Mouse (Mus musculus): Measurements from ENCODE around the gene Pheta2. TPM values are rescaled to one million over a fixed set of nuclear protein-coding genes. Genes with fewer than 3 reads are reported as not detected.

Gene Pheta2
- polyA plus RNA-seq, 1 experiment from 2014 or later = 43.8 TPM

GRCm38 (mm10) chr15:82372991-82373390, 34.2 kb downstream of the Pheta2 start:
- WGBS (ENCODE audit: insufficient replicate concordance) = 70% methylated on average over 5 of the region's 5 CpGs

GRCm38 (mm10) chr15:82374437-82374836, 35.7 kb downstream of the Pheta2 start:
- Histone ChIP-seq H3K27me3 (0 out of 2 replicates have a peak, but pooled peaks cover 1% of the 10 kb centered on the region), H3K9me3 (replicated peaks) (no peaks in the 10 kb centered on the region), H3K4me2 (no peak overlapping the region), H3K4me1 (replicated peaks) (peaks cover 9% of the 10 kb centered on the region), H3K4me3 (replicated peaks) (no peak overlapping the region), H3K9ac (no peak overlapping the region), H3K36me3 (no peaks in the 10 kb centered on the region), H3K27ac (no peak overlapping the region)
- DNase-seq (no peak), ATAC-seq (ENCODE audit: low read depth) (no peak)
- WGBS (ENCODE audit: insufficient replicate concordance) = 79% methylated on average over 5 of the region's 5 CpGs

More at GRCm38 (mm10) chr15:82372991-82373390, 34.2 kb downstream of the Pheta2 start:
- ATAC-seq (ENCODE audit: low read depth) = no peak
- no peak overlapping the region for H3K4me2 ChIP-seq
- H3K4me3 ChIP-seq (replicated peaks) = no peak overlapping the region
- no peak overlapping the region for H3K27ac ChIP-seq
- H3K27me3 ChIP-seq = no peaks in the 10 kb centered on the region
- H3K9ac ChIP-seq = no peak overlapping the region
- H3K36me3 ChIP-seq = no peaks in the 10 kb centered on the region
- no peak for DNase-seq
- no peaks in the 10 kb centered on the region for H3K9me3 ChIP-seq (replicated peaks)
- peaks cover 7% of the 10 kb centered on the region for H3K4me1 ChIP-seq (replicated peaks)

GRCm38 (mm10) chr15:82375855-82376254, 37.1 kb downstream of the Pheta2 start:
- DNase-seq = no peak
- H3K27me3 ChIP-seq = 0 out of 2 replicates have a peak, but pooled peaks cover 7% of the 10 kb centered on the region

GRCm38 (mm10) chr15:82376393-82377138, 37.8 kb downstream of the Pheta2 start:
- 65% methylated on average over 17 of the region's 17 CpGs for WGBS (ENCODE audit: insufficient replicate concordance)
- Histone ChIP-seq H3K4me1 (replicated peaks) (peaks cover 18% of the 10 kb centered on the region), H3K9ac (no peak overlapping the region; the same call in 1 of the 2 replicates), H3K36me3 (no peaks in the 10 kb centered on the region), H3K4me3 (replicated peaks) (no peak overlapping the region), H3K27me3 (0 out of 2 replicates have a peak, but pooled peaks cover 9% of the 10 kb centered on the region), H3K9me3 (replicated peaks) (no peaks in the 10 kb centered on the region), H3K27ac (no peak overlapping the region), H3K4me2 (no peak overlapping the region)
- DNase-seq = no peak
- ATAC-seq (ENCODE audit: low read depth) = no peak

More at GRCm38 (mm10) chr15:82375855-82376254, 37.1 kb downstream of the Pheta2 start:
- no peaks in the 10 kb centered on the region for H3K36me3 ChIP-seq
- peaks cover 17% of the 10 kb centered on the region for H3K4me1 ChIP-seq (replicated peaks)
- ATAC-seq (ENCODE audit: low read depth) = no peak
- H3K9me3 ChIP-seq (replicated peaks) = no peaks in the 10 kb centered on the region
- H3K9ac ChIP-seq = no peak overlapping the region
- no peak overlapping the region for H3K4me2 ChIP-seq
- H3K4me3 ChIP-seq (replicated peaks) = no peak overlapping the region
- no peak overlapping the region for H3K27ac ChIP-seq
- WGBS (ENCODE audit: insufficient replicate concordance) = 73% methylated on average over 9 of the region's 9 CpGs

- ATAC-seq (ENCODE audit: low read depth) = no peak
- Histone ChIP-seq H3K9ac (peak overlapping the region; percentile 43), H3K4me3 (replicated peaks) (no peak overlapping the region), H3K36me3 (no peaks in the 10 kb centered on the region), H3K27ac (0 out of 2 replicates have a peak overlapping the region, but pooled peaks have one; percentile 34), H3K4me1 (replicated peaks) (peaks cover 18% of the 10 kb centered on the region), H3K4me2 (peak overlapping the region; percentile 70), H3K9me3 (replicated peaks) (no peaks in the 10 kb centered on the region), H3K27me3 (0 out of 2 replicates have a peak, but pooled peaks cover 9% of the 10 kb centered on the region)
- no peak for DNase-seq
- WGBS (ENCODE audit: insufficient replicate concordance) = 57% methylated on average over 5 of the region's 5 CpGs
Measured at GRCm38 (mm10) chr15:82377701-82378100, 39.0 kb downstream of the Pheta2 start.

- H3K27me3 ChIP-seq = 0 out of 2 replicates have a peak, but pooled peaks cover 9% of the 10 kb centered on the region
- 51% methylated on average over 15 of the region's 15 CpGs for WGBS (ENCODE audit: insufficient replicate concordance)
- H3K4me2 ChIP-seq = peak overlapping the region; percentile 70
- no peaks in the 10 kb centered on the region for H3K9me3 ChIP-seq (replicated peaks)
- no peaks in the 10 kb centered on the region for H3K36me3 ChIP-seq
- peak overlapping the region; percentile 19 for H3K4me3 ChIP-seq (replicated peaks)
- no peak for ATAC-seq (ENCODE audit: low read depth)
- H3K9ac ChIP-seq = peak overlapping the region; percentile 43
- DNase-seq = no peak
- peak overlapping the region; percentile 79 for H3K27ac ChIP-seq
- H3K4me1 ChIP-seq (replicated peaks) = peaks cover 18% of the 10 kb centered on the region
Measured at GRCm38 (mm10) chr15:82378261-82379180, 39.8 kb downstream of the Pheta2 start.

- Histone ChIP-seq H3K4me3 (replicated peaks) (peak overlapping the region; percentile 56), H3K36me3 (no peaks in the 10 kb centered on the region), H3K27ac (peak overlapping the region; percentile 79), H3K9me3 (replicated peaks) (no peaks in the 10 kb centered on the region), H3K4me2 (peak overlapping the region; percentile 70), H3K4me1 (replicated peaks) (peaks cover 18% of the 10 kb centered on the region), H3K27me3 (0 out of 2 replicates have a peak, but pooled peaks cover 9% of the 10 kb centered on the region), H3K9ac (peak overlapping the region; percentile 69)
- ATAC-seq (ENCODE audit: low read depth) (peak; percentile 77), DNase-seq (peak; percentile 15)
- 12% methylated on average over 7 of the region's 7 CpGs for WGBS (ENCODE audit: insufficient replicate concordance)
Measured at GRCm38 (mm10) chr15:82379511-82379870, 40.7 kb downstream of the Pheta2 start.

- H3K27ac ChIP-seq = peak within 1 kb of the TSS; percentile 79
- no peaks in the 10 kb centered on the region for H3K9me3 ChIP-seq (replicated peaks)
- DNase-seq (peak; percentile 19), ATAC-seq (ENCODE audit: low read depth) (peak; percentile 73)
- H3K4me2 ChIP-seq = peak within 1 kb of the TSS; percentile 70
- peak within 1 kb of the TSS; percentile 69 for H3K9ac ChIP-seq
- no peaks in the 10 kb centered on the region for H3K36me3 ChIP-seq
- peak within 1 kb of the TSS; percentile 56 for H3K4me3 ChIP-seq (replicated peaks)
- 3% methylated on average over 18 of the region's 24 CpGs for WGBS (ENCODE audit: insufficient replicate concordance)
- peaks cover 18% of the 10 kb centered on the region for H3K4me1 ChIP-seq (replicated peaks)
- H3K27me3 ChIP-seq = 0 out of 2 replicates have a peak, but pooled peaks cover 9% of the 10 kb centered on the region
Measured at GRCm38 (mm10) chr15:82379871-82380713, 41.4 kb downstream of the Pheta2 start, which contains the start of gene Cyp2d22. Cyp2d22 (minus strand) TSS chr15:82380260.

- Histone ChIP-seq H3K9me3 (replicated peaks) (no peaks in the 10 kb centered on the region), H3K4me1 (replicated peaks) (peaks cover 16% of the 10 kb centered on the region), H3K9ac (no peak overlapping the region; the same call in 1 of the 2 replicates), H3K4me3 (replicated peaks) (peak overlapping the region; percentile 15; the same call in 1 of the 2 replicates), H3K36me3 (no peaks in the 10 kb centered on the region), H3K27ac (peak overlapping the region; percentile 21; the same call in 1 of the 2 replicates), H3K27me3 (0 out of 2 replicates have a peak, but pooled peaks cover 9% of the 10 kb centered on the region), H3K4me2 (peak overlapping the region; percentile 52)
- ATAC-seq (ENCODE audit: low read depth) (no peak), DNase-seq (no peak)
- WGBS (ENCODE audit: insufficient replicate concordance) = 35% methylated on average over 7 of the region's 7 CpGs
Measured at GRCm38 (mm10) chr15:82380714-82381062, 41.9 kb downstream of the Pheta2 start.

GRCm38 (mm10) chr15:82382441-82382840, 43.7 kb downstream of the Pheta2 start:
- Histone ChIP-seq H3K27me3 (0 out of 2 replicates have a peak, but pooled peaks cover 9% of the 10 kb centered on the region), H3K4me2 (no peak overlapping the region), H3K4me3 (replicated peaks) (no peak overlapping the region), H3K27ac (no peak overlapping the region), H3K9ac (no peak overlapping the region), H3K9me3 (replicated peaks) (no peaks in the 10 kb centered on the region), H3K4me1 (replicated peaks) (peaks cover 16% of the 10 kb centered on the region), H3K36me3 (no peaks in the 10 kb centered on the region)
- ATAC-seq (ENCODE audit: low read depth) (no peak), DNase-seq (no peak)
- WGBS (ENCODE audit: insufficient replicate concordance) = 66% methylated on average over 2 of the region's 2 CpGs
